Mouse (Mus musculus) forebrain, embryonic 13.5 days (tissue): ENCODE results near the gene Nfia. TPM values are rescaled to one million over a fixed set of nuclear protein-coding genes. Genes with fewer than 3 reads are reported as not detected.

Experiments
- ATAC-seq: fragments of 200-750 bp; cut with Nextera tagmentation; 2 replicates; pipeline ENCODE4 v1.8.0; 2017
- H3K27ac ChIP-seq: fragments of 300-500 bp; sonication (generic); 2 replicates; pipeline ENCODE4 v1.5.1; 2015; ENCODE audit warnings: inconsistent platforms, mild to moderate bottlenecking, moderate library complexity
- H3K27me3 ChIP-seq: fragments of 300-500 bp; sonication (generic); 2 replicates; pipeline ENCODE4 v1.6.1; 2015; ENCODE audit warnings: mild to moderate bottlenecking, inconsistent platforms
- H3K36me3 ChIP-seq: fragments of 300-500 bp; sonication (generic); 2 replicates; pipeline ENCODE4 v1.6.1; 2015; ENCODE audit warnings: mild to moderate bottlenecking, inconsistent platforms; ENCODE audit not compliant: poor library complexity, severe bottlenecking
- H3K4me1 ChIP-seq: fragments of 300-500 bp; sonication (generic); 2 replicates; pipeline ENCODE4 v1.6.1; 2015; ENCODE audit warnings: inconsistent platforms
- H3K4me2 ChIP-seq: fragments of 300-500 bp; sonication (generic); 2 replicates; pipeline ENCODE4 v1.6.1; 2015; ENCODE audit warnings: inconsistent platforms, mild to moderate bottlenecking, moderate library complexity
- H3K4me3 ChIP-seq: fragments of 300-500 bp; sonication (generic); 2 replicates; pipeline ENCODE4 v1.5.1; 2015; ENCODE audit warnings: mild to moderate bottlenecking, inconsistent platforms
- H3K9ac ChIP-seq: fragments of 300-500 bp; sonication (generic); 2 replicates; pipeline ENCODE4 v1.6.1; 2015; ENCODE audit warnings: mild to moderate bottlenecking, inconsistent platforms
- H3K9me3 ChIP-seq: fragments of 300-500 bp; sonication (generic); replicated peaks from 2 replicates; pipeline ENCODE4 v1.6.1; 2016; ENCODE audit warnings: inconsistent platforms
- WGBS: fragments of 180-500 bp; shearing (Covaris S2); methylation state at CpG from one replicate; pipeline ENCODE4 v1.1.7; 2015; 5-methylcytosine and 5-hydroxymethylcytosine counted together
- polyA plus RNA-seq: library from polyadenylated mRNA; unstranded; fragments of >200 nt; fragmentation: Nextera tagmentation; extraction: Ambion mirVana; gene quantifications from 2 replicates; pipeline ENCODE4 v1.2.1, GENCODE M21; 2015

Gene Nfia
- polyA plus RNA-seq, 1 experiment from 2014 or later, result 121 TPM

DNA sequence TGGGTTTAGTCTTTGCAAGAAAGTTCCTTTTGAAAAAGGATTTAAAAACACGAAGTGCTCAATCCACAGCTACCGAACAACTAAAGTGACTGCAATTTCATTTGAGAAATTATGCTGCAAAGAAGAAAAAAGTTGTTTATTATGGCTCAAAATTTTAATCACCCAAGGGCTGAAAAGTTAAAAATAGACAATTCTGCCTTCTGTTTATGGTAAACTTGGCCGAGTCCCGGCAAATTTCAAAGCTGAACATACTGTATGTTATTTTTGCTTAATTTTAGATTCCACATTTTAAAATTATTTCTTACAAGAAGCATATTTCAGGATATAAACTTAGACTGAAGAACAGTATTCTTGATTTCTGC lies 59.7 kb downstream of the Nfia start:
- H3K4me3 ChIP-seq, result no peak overlapping the region
- no peak overlapping the region for H3K4me2 ChIP-seq
- no peaks in the 10 kb centered on the region for H3K9me3 ChIP-seq
- H3K27ac ChIP-seq, result no peak overlapping the region
- H3K27me3 ChIP-seq, result no peaks in the 10 kb centered on the region
- no peak for ATAC-seq
- WGBS, result 89% methylated on average over 4 of the region's 4 CpGs
- H3K4me1 ChIP-seq, result peaks cover 52% of the 10 kb centered on the region
- no peaks in the 10 kb centered on the region for H3K36me3 ChIP-seq
- H3K9ac ChIP-seq, result no peak overlapping the region

DNA sequence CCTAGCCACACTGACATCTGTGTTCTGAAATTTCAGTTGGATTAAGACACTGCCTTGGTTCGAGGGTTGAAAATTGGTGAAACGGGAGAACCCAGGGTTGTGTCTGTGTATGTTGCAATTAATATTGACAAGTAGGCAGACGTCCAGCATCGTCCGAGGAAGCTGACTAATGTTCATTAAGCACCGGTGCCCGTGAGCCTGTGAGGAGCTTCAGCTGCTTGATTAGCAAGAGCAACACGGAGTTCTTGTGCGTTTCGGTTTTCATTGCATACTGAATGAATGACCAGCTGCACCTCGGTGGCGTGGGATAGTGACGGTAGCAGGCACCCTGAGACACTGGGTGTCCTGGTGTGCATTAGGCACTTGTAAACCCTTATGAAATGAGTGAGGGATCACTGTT lies 64.3 kb downstream of the Nfia start:
- Histone ChIP-seq H3K9me3 (no peaks in the 10 kb centered on the region), H3K27ac (no peak overlapping the region), H3K4me1 (peaks cover 65% of the 10 kb centered on the region), H3K36me3 (no peaks in the 10 kb centered on the region), H3K4me3 (no peak overlapping the region), H3K9ac (no peak overlapping the region), H3K27me3 (no peaks in the 10 kb centered on the region), H3K4me2 (peak overlapping the region; percentile 5; the same call in 1 of the 2 replicates)
- 27% methylated on average over 13 of the region's 13 CpGs for WGBS
- ATAC-seq, result no peak

DNA sequence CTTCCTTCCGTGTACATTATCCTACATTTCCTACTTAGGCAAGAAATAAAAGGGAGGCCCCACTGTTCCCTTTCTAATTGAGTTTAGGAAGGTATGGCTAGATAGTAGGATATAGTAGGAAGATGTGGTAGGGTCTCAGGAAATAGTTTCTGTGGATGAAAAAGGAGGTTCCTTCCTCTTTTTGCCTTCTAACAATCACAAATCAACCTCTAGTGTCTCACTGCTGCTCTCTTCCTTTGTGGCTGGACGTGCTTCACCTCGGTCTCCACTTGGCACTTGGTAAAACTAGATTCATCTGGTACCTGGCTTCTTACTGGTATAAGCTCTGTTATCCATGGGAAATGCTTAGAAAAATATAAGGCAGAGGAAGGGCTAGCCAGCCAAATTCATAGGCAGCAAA lies 65.2 kb downstream of the Nfia start:
- peaks cover 74% of the 10 kb centered on the region for H3K4me1 ChIP-seq
- 92% methylated on average over 3 of the region's 3 CpGs for WGBS
- no peaks in the 10 kb centered on the region for H3K27me3 ChIP-seq
- H3K9me3 ChIP-seq, result no peaks in the 10 kb centered on the region
- no peak overlapping the region for H3K4me3 ChIP-seq
- no peak overlapping the region for H3K4me2 ChIP-seq
- H3K36me3 ChIP-seq, result no peaks in the 10 kb centered on the region
- no peak overlapping the region for H3K9ac ChIP-seq
- no peak overlapping the region for H3K27ac ChIP-seq
- no peak for ATAC-seq

DNA sequence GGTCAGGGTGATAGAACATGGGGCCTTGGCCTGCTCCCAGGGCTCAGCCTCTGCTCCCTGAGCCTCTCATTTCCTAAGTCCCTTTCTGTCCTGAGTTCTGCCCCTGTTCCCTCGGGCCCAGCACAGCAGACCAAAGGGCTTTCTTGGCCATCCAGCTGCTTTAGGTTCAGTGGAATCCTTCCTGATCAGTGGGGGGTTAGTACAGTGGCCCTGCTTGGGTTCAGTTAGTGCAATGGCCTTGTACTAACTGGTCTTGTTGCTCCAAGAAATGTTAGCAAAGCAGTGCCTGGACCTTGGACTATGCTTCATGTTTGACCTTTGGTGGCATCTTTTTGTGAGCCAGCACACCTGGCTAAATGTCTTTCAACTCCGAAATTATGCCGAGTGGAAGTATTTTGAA lies 66.1 kb downstream of the Nfia start:
- no peak overlapping the region for H3K4me2 ChIP-seq
- ATAC-seq, result no peak
- WGBS, result 59% methylated on average over 3 of the region's 3 CpGs
- no peaks in the 10 kb centered on the region for H3K27me3 ChIP-seq
- no peaks in the 10 kb centered on the region for H3K36me3 ChIP-seq
- H3K27ac ChIP-seq, result no peak overlapping the region
- H3K4me1 ChIP-seq, result peaks cover 83% of the 10 kb centered on the region
- no peak overlapping the region for H3K9ac ChIP-seq
- no peaks in the 10 kb centered on the region for H3K9me3 ChIP-seq
- H3K4me3 ChIP-seq, result no peak overlapping the region

DNA sequence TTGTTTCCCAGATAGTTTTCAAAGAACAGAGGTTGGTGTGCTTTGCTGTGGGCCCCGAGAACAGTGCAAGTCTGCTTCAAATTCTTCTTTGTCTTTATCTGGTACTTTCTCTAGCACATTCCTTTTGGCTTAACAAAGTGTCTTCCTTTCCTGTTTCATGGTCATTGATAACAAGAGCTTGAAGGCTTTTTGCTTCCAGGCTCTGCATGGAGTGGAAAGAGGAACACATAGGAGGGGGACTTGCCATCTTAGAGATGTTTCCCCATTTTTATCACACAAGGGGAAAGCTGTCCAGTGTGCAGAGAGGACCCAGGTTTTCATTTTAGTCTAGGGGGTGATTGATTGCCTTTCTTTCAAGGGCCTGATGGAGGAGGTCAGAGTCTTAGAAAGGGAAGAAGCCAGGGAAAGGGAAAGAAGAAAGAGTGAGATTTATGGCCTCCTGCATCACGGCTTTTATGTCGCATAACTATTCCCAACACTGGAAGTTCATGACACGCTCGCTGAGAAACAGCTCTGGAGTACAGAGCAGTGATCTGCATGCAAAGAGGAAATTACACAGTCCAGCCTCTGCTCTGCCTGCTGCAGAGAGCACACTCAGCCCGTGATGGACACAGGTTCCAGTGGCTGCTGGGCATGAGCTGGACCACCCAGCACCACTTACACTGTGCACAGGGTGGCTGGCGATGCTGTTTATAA lies 67.0 kb downstream of the Nfia start:
- ATAC-seq, result peak; percentile 82
- 0 out of 2 replicates have a peak overlapping the region, but pooled peaks have one; percentile 16 for H3K27ac ChIP-seq
- no peaks in the 10 kb centered on the region for H3K9me3 ChIP-seq
- H3K4me3 ChIP-seq, result no peak overlapping the region
- H3K36me3 ChIP-seq, result no peaks in the 10 kb centered on the region
- H3K4me2 ChIP-seq, result no peak overlapping the region
- H3K27me3 ChIP-seq, result no peaks in the 10 kb centered on the region
- WGBS, result 12% methylated on average over 7 of the region's 7 CpGs
- H3K9ac ChIP-seq, result no peak overlapping the region
- peaks cover 92% of the 10 kb centered on the region for H3K4me1 ChIP-seq

DNA sequence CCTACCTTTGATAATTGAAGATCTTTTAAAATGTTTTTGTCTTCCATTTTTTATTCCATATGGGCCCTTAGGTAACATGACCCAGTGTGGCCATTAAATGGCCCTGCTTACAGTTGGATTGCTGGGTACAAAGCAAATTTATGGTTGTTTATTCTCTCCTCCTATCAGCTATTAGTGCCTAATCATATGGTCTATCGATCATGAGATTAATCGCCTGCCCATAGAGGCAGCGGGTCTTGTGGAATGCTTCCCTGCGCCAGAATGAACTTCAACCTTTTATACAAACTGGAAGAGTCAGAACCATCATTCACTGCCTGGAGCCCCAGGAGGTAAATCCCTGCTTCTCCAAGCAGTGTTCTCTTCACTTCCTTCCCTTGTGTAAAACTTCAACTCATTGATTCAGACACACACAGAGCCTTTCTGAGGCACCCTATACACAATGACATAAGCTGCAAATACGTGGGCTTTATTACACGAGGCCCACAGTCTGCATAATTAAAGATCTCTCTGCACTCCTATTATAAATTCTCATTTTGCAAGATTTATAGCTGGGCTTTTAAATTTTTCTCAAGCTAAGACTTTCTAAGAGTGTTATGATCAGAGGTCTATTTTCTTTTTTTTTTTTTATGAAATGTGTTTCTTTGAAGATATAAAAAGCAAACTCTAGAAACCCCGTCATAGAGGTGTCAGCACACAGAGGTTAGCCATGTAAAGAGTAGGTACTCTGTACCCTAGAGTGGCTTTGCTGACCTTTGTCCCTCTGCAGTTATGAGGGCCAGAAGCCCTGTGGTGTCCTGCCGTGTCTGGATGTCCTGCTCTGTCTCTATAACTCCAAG lies 67.9 kb downstream of the Nfia start:
- H3K27me3 ChIP-seq, result no peaks in the 10 kb centered on the region
- WGBS, result 18% methylated on average over 8 of the region's 8 CpGs
- no peak overlapping the region for H3K4me2 ChIP-seq

DNA sequence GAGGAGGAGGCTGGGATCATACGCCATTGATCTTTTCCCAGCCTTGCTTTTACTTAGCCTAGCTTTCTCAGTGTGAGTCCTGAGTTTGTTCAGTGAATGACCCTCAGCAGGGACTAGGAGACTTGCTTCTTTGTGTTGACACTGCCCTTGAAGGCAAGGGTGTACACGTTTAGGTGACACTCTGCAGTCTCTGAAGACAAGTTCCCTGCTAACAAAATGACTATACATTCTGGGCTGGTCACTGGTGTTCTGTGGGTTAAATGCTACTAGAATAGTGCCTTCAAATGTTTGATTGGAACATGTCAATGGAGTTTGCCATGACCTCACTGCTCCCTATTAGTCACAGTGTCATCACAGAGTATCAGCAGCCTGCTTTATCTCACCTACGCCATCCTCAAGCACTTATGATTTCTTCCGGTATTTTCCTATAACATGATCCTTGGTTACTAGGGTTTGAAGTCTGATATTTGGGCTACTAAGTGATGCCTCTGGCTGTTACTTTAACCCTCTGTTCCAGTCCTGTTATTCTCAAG lies 68.6 kb downstream of the Nfia start:
- H3K4me1 ChIP-seq, result peaks cover 98% of the 10 kb centered on the region
- H3K36me3 ChIP-seq, result no peaks in the 10 kb centered on the region
- no peak for ATAC-seq
- no peaks in the 10 kb centered on the region for H3K9me3 ChIP-seq
- H3K9ac ChIP-seq, result no peak overlapping the region
- no peaks in the 10 kb centered on the region for H3K27me3 ChIP-seq
- H3K4me3 ChIP-seq, result no peak overlapping the region
- 51% methylated on average over 4 of the region's 4 CpGs for WGBS
- no peak overlapping the region for H3K4me2 ChIP-seq
- H3K27ac ChIP-seq, result no peak overlapping the region

More for the DNA sequence above, 67.9 kb downstream of the Nfia start:
- Histone ChIP-seq H3K27ac (0 out of 2 replicates have a peak overlapping the region, but pooled peaks have one; percentile 16), H3K4me1 (peaks cover 99% of the 10 kb centered on the region), H3K9ac (no peak overlapping the region), H3K9me3 (no peaks in the 10 kb centered on the region), H3K36me3 (no peaks in the 10 kb centered on the region), H3K4me3 (no peak overlapping the region)
- ATAC-seq, result no peak

DNA sequence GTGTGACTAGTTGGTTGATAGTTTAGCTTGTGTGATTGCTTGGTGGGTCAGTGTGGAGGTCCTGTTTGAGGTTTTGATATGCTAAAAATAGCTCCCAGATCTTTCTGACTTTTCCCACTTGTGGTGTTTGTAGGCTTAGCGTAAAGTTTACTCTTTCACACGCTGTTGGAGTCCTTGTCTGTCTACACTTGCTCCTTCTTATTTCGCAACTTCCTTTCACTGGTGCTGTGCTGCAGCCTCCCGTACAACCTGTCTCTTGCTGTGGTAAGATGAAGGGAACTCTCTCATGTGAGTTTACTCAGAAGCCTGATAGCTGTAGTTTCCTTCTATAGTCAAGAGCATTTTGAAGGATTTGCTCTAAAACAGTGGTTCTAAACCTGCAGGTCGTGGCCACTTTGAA lies 69.2 kb downstream of the Nfia start:
- Histone ChIP-seq H3K9me3 (no peaks in the 10 kb centered on the region), H3K36me3 (no peaks in the 10 kb centered on the region), H3K27me3 (no peaks in the 10 kb centered on the region), H3K4me3 (no peak overlapping the region), H3K4me2 (no peak overlapping the region), H3K9ac (no peak overlapping the region), H3K27ac (no peak overlapping the region), H3K4me1 (peaks cover 95% of the 10 kb centered on the region)
- 80% methylated on average over 5 of the region's 5 CpGs for WGBS
- no peak for ATAC-seq

DNA sequence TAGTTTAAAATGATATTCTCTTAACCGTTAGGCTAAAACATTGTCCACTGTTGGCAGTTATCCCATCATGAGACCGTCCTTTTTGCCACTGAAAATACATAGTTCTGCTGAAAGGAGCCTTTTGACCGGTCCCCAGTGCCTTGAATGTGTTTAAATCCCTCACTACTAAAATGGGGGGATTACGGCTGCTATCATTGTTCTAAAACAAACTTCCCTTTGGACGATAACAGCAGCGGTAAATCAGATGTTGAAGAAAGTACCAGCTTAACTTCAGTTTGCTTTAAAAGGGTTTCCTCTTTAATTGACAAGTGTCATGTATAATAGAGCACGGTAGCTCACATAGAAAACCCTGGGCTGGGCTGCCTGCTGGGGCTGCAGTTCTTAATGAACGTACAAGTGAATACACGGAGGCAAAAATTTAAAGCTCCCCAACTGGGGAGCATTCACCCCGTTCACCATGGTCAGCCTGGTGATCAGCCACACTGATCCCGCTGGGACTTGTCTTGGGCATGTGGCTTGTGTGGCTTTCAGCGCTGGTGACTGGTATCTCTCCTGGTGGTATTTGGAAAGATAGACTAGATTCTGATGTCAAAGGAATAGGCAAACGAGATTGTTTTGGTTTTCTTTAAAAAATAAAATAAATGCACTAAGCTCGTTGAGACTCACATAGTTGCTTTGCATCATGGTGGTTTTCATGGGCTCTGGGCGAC lies 71.6 kb downstream of the Nfia start:
- Histone ChIP-seq H3K9ac (no peak overlapping the region), H3K4me1 (peaks cover 71% of the 10 kb centered on the region), H3K4me3 (no peak overlapping the region), H3K36me3 (no peaks in the 10 kb centered on the region), H3K9me3 (no peaks in the 10 kb centered on the region), H3K4me2 (peak overlapping the region; percentile 40), H3K27me3 (no peaks in the 10 kb centered on the region), H3K27ac (no peak overlapping the region)
- WGBS, result 6% methylated on average over 15 of the region's 15 CpGs
- no peak for ATAC-seq

DNA sequence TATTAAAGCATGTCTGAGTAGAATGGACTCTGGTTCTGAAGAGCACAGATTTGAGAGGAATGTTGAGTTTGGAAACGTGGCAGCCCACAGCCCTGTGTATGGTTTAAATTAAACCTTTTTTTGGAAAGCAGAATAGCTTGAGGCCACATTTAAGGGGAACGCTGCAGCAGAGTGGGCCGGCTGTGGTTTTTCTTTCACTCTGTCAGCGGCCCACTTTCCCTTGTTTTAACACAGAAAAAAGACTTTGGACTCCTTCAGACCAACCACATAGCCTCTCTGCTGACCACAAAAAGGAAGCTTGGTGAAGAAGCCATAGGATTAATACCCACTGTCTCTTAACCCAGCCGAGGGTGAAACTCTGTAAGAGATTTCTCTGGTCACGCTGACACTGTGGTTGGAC lies 72.4 kb downstream of the Nfia start:
- no peak overlapping the region for H3K4me3 ChIP-seq
- no peaks in the 10 kb centered on the region for H3K9me3 ChIP-seq
- H3K27me3 ChIP-seq, result no peaks in the 10 kb centered on the region
- no peak overlapping the region for H3K27ac ChIP-seq
- ATAC-seq, result no peak
- no peaks in the 10 kb centered on the region for H3K36me3 ChIP-seq
- peak overlapping the region; percentile 40 for H3K4me2 ChIP-seq
- 10% methylated on average over 6 of the region's 6 CpGs for WGBS
- H3K9ac ChIP-seq, result peak overlapping the region; percentile 40; the same call in 1 of the 2 replicates
- H3K4me1 ChIP-seq, result peaks cover 63% of the 10 kb centered on the region

DNA sequence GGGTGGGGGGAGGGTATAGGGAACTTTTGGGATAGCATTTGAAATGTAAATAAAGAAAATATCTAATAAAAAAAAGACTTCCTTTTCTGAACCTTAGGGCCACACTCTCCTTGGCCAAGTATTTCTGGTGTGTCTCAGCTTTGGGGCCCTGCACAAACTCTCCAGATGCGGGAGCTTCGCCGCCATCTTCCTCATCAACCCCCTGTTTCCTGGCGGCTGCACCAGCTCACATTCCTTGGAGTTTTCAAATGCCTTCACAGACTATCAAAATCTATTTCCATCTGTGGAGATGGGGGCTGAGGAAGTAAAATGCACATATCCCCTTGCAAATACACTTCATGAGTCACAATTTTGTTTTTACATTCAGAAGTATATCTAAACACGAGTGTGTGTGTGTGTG lies 75.1 kb downstream of the Nfia start:
- Histone ChIP-seq H3K36me3 (no peaks in the 10 kb centered on the region), H3K4me3 (no peak overlapping the region), H3K9ac (no peak overlapping the region), H3K27ac (no peak overlapping the region), H3K9me3 (no peaks in the 10 kb centered on the region), H3K27me3 (no peaks in the 10 kb centered on the region), H3K4me1 (peaks cover 39% of the 10 kb centered on the region), H3K4me2 (no peak overlapping the region)
- 91% methylated on average over 5 of the region's 5 CpGs for WGBS
- ATAC-seq, result no peak

DNA sequence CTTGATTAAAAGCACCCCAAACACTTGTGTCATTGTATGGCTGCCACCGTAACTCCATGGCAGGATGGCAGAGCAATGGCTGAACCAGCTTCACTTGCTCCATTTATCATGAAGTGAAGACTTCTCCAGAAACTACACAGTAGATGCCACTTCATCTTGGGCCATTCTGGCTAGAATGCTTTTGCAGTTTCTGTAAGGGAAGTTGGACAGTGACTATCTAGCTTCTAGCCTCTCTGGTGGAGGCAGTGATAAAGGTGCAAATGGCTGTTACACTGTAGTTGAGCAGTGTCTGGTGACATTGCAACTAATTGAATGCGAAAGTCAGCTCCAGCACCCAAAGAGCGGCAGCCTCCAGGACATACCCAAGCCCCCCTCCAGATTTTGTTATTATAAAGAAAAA lies 78.5 kb downstream of the Nfia start:
- Histone ChIP-seq H3K4me1 (0 out of 2 replicates have a peak, but pooled peaks cover 15% of the 10 kb centered on the region), H3K9me3 (no peaks in the 10 kb centered on the region), H3K4me2 (no peak overlapping the region), H3K36me3 (no peaks in the 10 kb centered on the region), H3K4me3 (no peak overlapping the region), H3K27me3 (no peaks in the 10 kb centered on the region), H3K27ac (no peak overlapping the region), H3K9ac (no peak overlapping the region)
- 93% methylated on average over 3 of the region's 3 CpGs for WGBS
- ATAC-seq, result no peak
